Mouse (Mus musculus): ENCODE measurements at regions not wholly inside any gene's neighbourhood (a gene's known extent, or its start where the extent isn't known, plus 50 kb on each side); places are given as distances from the start of the nearest gene placed in this dataset.

DNA sequence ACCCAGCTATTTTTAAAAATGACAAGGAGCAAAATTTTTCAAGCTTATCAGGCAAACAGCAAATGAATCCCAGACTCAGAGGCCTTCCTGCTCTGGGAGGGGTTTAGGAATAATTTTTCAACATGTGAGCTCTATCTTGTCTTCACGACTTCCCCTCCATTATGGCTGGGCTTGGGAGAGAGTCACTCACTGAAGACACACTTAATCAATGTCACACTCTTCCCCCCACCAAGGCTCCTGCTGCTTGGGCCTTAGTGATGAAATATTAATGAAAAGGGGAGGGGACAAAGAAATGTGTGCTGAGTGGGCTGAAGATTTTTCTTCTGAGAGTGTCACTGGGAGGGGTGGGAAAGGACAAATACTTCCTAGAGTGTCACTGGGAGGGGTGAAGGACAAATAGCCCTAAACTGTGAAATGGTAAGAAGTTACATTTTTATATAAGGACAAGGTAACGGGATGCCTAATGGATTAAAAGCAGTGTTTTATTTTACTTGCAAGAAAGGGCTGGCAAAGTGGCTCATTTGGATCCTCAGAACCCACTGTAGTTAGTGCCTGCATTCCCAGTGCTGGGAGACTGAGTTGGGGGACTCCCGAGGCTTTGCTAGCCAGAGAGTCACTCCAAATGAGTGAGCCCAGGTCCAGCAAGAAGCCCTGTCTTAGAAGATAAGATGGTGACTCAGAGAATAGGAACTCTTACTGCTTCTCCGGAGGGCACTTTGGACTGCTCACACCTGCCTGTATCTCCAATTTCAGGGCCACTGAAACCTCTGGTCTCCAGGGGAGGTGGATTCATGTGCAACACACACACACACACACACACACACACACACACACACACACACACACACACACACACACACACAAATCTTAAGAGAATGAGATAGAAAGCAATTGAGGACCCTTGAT lies 258.5 kb downstream of the Sox11 start:
- WGBS, result 29% methylated on average over 4 of the region's 4 CpGs
- Histone ChIP-seq H3K27me3 (ENCODE audit: control insufficient read depth, insufficient read depth, low read length) (no peaks in the 10 kb centered on the region), H3K9me3 (ENCODE audit: control insufficient read depth, low read length) (no peaks in the 10 kb centered on the region), H3K4me1 (replicated peaks; ENCODE audit: control insufficient read depth, insufficient read depth, low read length) (peaks cover 9% of the 10 kb centered on the region), H3K4me2 (replicated peaks; ENCODE audit: low read depth, low read length) (0 out of 2 replicates have a peak overlapping the region, but pooled peaks have one; percentile 21), H3K36me3 (ENCODE audit: control insufficient read depth, insufficient read depth, low read length) (no peaks in the 10 kb centered on the region), H3K27ac (ENCODE audit: low read depth, low read length) (peak overlapping the region; percentile 93), H3K4me3 (ENCODE audit: low read depth, low read length) (no peak overlapping the region), H3K9ac (ENCODE audit: low read depth, low read length) (0 out of 2 replicates have a peak overlapping the region, but pooled peaks have one; percentile 19)
- peak; percentile 72 for DNase-seq (ENCODE audit: low spot score)
- ATAC-seq (ENCODE audit: low FRiP score), result peak; percentile 74

- under 1% methylated on average over 8 of the region's 8 CpGs for WGBS
- Histone ChIP-seq H3K4me2 (replicated peaks; ENCODE audit: low read depth, low read length) (peak overlapping the region; percentile 32), H3K27me3 (ENCODE audit: control insufficient read depth, insufficient read depth, low read length) (no peaks in the 10 kb centered on the region), H3K27ac (ENCODE audit: low read depth, low read length) (peak overlapping the region; percentile 93), H3K4me1 (replicated peaks; ENCODE audit: control insufficient read depth, insufficient read depth, low read length) (peaks cover 9% of the 10 kb centered on the region), H3K9ac (ENCODE audit: low read depth, low read length) (peak overlapping the region; percentile 44), H3K36me3 (ENCODE audit: control insufficient read depth, insufficient read depth, low read length) (no peaks in the 10 kb centered on the region), H3K4me3 (ENCODE audit: low read depth, low read length) (peak overlapping the region; percentile 1; the same call in 1 of the 2 replicates), H3K9me3 (ENCODE audit: control insufficient read depth, low read length) (no peaks in the 10 kb centered on the region)
- DNase-seq (ENCODE audit: low spot score), result peak; percentile 79
- ATAC-seq (ENCODE audit: low FRiP score), result peak; percentile 90
Measured at GRCm38 (mm10) chr12:27083089-27083488, 259.3 kb downstream of the Sox11 start.

GRCm38 (mm10) chr12:27082624-27083023 lies 259.8 kb downstream of the Sox11 start:
- H3K4me2 ChIP-seq (replicated peaks; ENCODE audit: low read depth, low read length), result peak overlapping the region; percentile 32
- H3K27ac ChIP-seq (ENCODE audit: low read depth, low read length), result peak overlapping the region; percentile 93
- H3K36me3 ChIP-seq (ENCODE audit: control insufficient read depth, insufficient read depth, low read length), result no peaks in the 10 kb centered on the region
- no peak overlapping the region; the same call in 1 of the 2 replicates for H3K9ac ChIP-seq (ENCODE audit: low read depth, low read length)
- peaks cover 9% of the 10 kb centered on the region for H3K4me1 ChIP-seq (replicated peaks; ENCODE audit: control insufficient read depth, insufficient read depth, low read length)
- ATAC-seq (ENCODE audit: low FRiP score), result peak; percentile 95
- no peak overlapping the region for H3K4me3 ChIP-seq (ENCODE audit: low read depth, low read length)
- DNase-seq (ENCODE audit: low spot score), result peak; percentile 94
- H3K27me3 ChIP-seq (ENCODE audit: control insufficient read depth, insufficient read depth, low read length), result no peaks in the 10 kb centered on the region
- H3K9me3 ChIP-seq (ENCODE audit: control insufficient read depth, low read length), result no peaks in the 10 kb centered on the region
- under 1% methylated on average over 8 of the region's 8 CpGs for WGBS

DNA sequence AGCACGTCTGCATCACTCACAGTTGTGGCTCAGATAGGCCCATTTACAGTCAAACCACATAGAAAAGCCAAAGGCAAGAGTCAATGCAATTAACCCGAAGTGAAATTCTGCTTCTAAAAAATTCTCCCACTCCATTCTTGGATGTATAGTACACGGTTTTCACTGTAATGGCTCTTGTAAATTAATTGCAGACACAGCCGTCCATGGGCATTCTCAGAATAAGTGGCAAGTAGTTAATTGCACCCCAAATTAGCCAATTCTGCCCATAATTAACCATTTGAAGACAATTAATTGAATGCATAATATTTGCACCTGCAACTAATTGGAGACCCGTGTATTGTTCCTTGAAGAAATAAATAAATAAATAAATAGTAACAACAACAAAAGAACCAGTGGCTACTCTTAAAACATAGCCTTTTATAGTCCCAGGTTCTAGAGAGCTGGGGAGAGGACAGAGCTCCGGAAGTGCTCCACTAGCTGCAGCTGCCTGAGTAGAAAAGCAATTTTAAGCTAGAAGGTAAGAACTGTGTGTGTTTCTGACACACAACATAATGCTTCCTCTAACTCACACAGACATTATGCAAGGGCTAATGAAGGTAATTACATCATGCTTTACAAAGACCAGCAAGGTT lies 266.2 kb downstream of the Sox11 start:
- DNase-seq (ENCODE audit: low spot score) (no peak), ATAC-seq (ENCODE audit: low FRiP score) (no peak)
- no peaks in the 10 kb centered on the region for H3K27me3 ChIP-seq (ENCODE audit: control insufficient read depth, insufficient read depth, low read length)
- H3K4me1 ChIP-seq (replicated peaks; ENCODE audit: control insufficient read depth, insufficient read depth, low read length), result no peaks in the 10 kb centered on the region; the same call in 1 of the 2 replicates
- 83% methylated on average over 6 of the region's 6 CpGs for WGBS
- H3K9me3 ChIP-seq (ENCODE audit: control insufficient read depth, low read length), result no peaks in the 10 kb centered on the region
- no peak overlapping the region for H3K4me2 ChIP-seq (replicated peaks; ENCODE audit: low read depth, low read length)
- no peak overlapping the region for H3K4me3 ChIP-seq (ENCODE audit: low read depth, low read length)
- no peak overlapping the region for H3K9ac ChIP-seq (ENCODE audit: low read depth, low read length)
- no peaks in the 10 kb centered on the region for H3K36me3 ChIP-seq (ENCODE audit: control insufficient read depth, insufficient read depth, low read length)
- H3K27ac ChIP-seq (ENCODE audit: low read depth, low read length), result no peak overlapping the region

- WGBS, result 14% methylated on average over 9 of the region's 9 CpGs
- Histone ChIP-seq H3K4me3 (ENCODE audit: low read depth, low read length) (peak overlapping the region; percentile 3; the same call in 1 of the 2 replicates), H3K27ac (ENCODE audit: low read depth, low read length) (peak overlapping the region; percentile 96), H3K4me1 (replicated peaks; ENCODE audit: control insufficient read depth, insufficient read depth, low read length) (peaks cover 16% of the 10 kb centered on the region), H3K4me2 (replicated peaks; ENCODE audit: low read depth, low read length) (0 out of 2 replicates have a peak overlapping the region, but pooled peaks have one; percentile 8), H3K9me3 (ENCODE audit: control insufficient read depth, low read length) (no peaks in the 10 kb centered on the region), H3K9ac (ENCODE audit: low read depth, low read length) (peak overlapping the region; percentile 40), H3K36me3 (ENCODE audit: control insufficient read depth, insufficient read depth, low read length) (no peaks in the 10 kb centered on the region), H3K27me3 (ENCODE audit: control insufficient read depth, insufficient read depth, low read length) (no peaks in the 10 kb centered on the region)
- ATAC-seq (ENCODE audit: low FRiP score), result peak; percentile 86
- DNase-seq (ENCODE audit: low spot score), result peak; percentile 80
Measured at GRCm38 (mm10) chr12:27065011-27065517, 277.3 kb downstream of the Sox11 start.

- no peaks in the 10 kb centered on the region for H3K36me3 ChIP-seq (ENCODE audit: control insufficient read depth, insufficient read depth, low read length)
- no peak for ATAC-seq (ENCODE audit: low FRiP score)
- no peak for DNase-seq (ENCODE audit: low spot score)
- WGBS, result 72% methylated on average over 4 of the region's 4 CpGs
- H3K27me3 ChIP-seq (ENCODE audit: control insufficient read depth, insufficient read depth, low read length), result no peaks in the 10 kb centered on the region
- H3K4me1 ChIP-seq (replicated peaks; ENCODE audit: control insufficient read depth, insufficient read depth, low read length), result peaks cover 16% of the 10 kb centered on the region
- H3K27ac ChIP-seq (ENCODE audit: low read depth, low read length), result peak overlapping the region; percentile 52
- no peak overlapping the region for H3K4me3 ChIP-seq (ENCODE audit: low read depth, low read length)
- no peak overlapping the region for H3K9ac ChIP-seq (ENCODE audit: low read depth, low read length)
- no peak overlapping the region for H3K4me2 ChIP-seq (replicated peaks; ENCODE audit: low read depth, low read length)
- H3K9me3 ChIP-seq (ENCODE audit: control insufficient read depth, low read length), result no peaks in the 10 kb centered on the region
Measured at GRCm38 (mm10) chr12:27063518-27063917, 278.9 kb downstream of the Sox11 start.

DNA sequence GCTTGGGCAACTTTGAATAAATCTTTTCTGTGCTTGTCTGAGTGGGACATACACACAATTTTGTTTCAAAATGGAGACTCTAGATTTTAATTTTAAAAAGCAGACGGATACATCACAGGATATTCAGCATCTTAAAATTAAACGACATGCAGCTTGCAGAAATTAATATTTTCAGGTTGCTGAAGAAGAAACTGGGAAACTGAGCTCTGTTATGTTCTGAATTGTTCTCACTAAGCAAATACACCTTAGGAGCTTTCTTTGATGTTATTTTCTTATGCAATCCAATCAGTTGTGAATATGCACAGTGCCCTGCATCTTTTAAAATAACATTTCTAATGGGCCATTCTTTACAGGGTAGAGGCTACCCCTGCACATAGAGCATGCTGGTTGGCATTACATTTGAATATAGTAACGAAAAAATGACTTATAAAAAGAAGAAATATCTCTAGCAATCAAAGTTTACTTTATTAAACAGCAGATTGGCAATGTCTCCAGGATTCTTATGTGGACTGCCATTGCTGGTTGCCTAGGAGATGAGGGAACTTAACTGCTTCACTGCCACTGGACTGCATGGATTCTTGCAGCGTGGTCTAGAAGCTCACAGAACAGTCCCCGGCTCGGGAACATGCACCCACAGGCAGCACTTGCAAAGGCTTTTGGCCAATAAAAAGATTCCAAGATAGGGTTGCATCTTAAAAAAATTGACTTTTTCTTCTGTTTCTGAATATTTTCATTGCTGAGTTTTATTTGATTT lies 279.7 kb downstream of the Sox11 start:
- Histone ChIP-seq H3K36me3 (ENCODE audit: control insufficient read depth, insufficient read depth, low read length) (no peaks in the 10 kb centered on the region), H3K4me2 (replicated peaks; ENCODE audit: low read depth, low read length) (peak overlapping the region; percentile 45), H3K27me3 (ENCODE audit: control insufficient read depth, insufficient read depth, low read length) (no peaks in the 10 kb centered on the region), H3K4me3 (ENCODE audit: low read depth, low read length) (peak overlapping the region; percentile 20; the same call in 1 of the 2 replicates), H3K4me1 (replicated peaks; ENCODE audit: control insufficient read depth, insufficient read depth, low read length) (peaks cover 16% of the 10 kb centered on the region), H3K27ac (ENCODE audit: low read depth, low read length) (peak overlapping the region; percentile 97), H3K9ac (ENCODE audit: low read depth, low read length) (no peak overlapping the region; the same call in 1 of the 2 replicates), H3K9me3 (ENCODE audit: control insufficient read depth, low read length) (no peaks in the 10 kb centered on the region)
- 40% methylated on average over 6 of the region's 6 CpGs for WGBS
- ATAC-seq (ENCODE audit: low FRiP score) (no peak), DNase-seq (ENCODE audit: low spot score) (peak; percentile 74)

- DNase-seq (ENCODE audit: low spot score), result peak; percentile 87
- WGBS, result under 1% methylated on average over 10 of the region's 10 CpGs
- Histone ChIP-seq H3K36me3 (ENCODE audit: control insufficient read depth, insufficient read depth, low read length) (no peaks in the 10 kb centered on the region), H3K27me3 (ENCODE audit: control insufficient read depth, insufficient read depth, low read length) (no peaks in the 10 kb centered on the region), H3K4me3 (ENCODE audit: low read depth, low read length) (peak overlapping the region; percentile 20; the same call in 1 of the 2 replicates), H3K27ac (ENCODE audit: low read depth, low read length) (peak overlapping the region; percentile 97), H3K9me3 (ENCODE audit: control insufficient read depth, low read length) (no peaks in the 10 kb centered on the region), H3K4me2 (replicated peaks; ENCODE audit: low read depth, low read length) (peak overlapping the region; percentile 45), H3K4me1 (replicated peaks; ENCODE audit: control insufficient read depth, insufficient read depth, low read length) (peaks cover 16% of the 10 kb centered on the region), H3K9ac (ENCODE audit: low read depth, low read length) (peak overlapping the region; percentile 59)
- peak; percentile 81 for ATAC-seq (ENCODE audit: low FRiP score)
Measured at GRCm38 (mm10) chr12:27062061-27062461, 280.3 kb downstream of the Sox11 start.

Data from hindbrain, embryonic 11.5 days (tissue).